Mouse (Mus musculus): Measurements from ENCODE around the gene Phrf1. TPM values are rescaled to one million over a fixed set of nuclear protein-coding genes. Genes with fewer than 3 reads are reported as not detected.

Phrf1 gene
- polyA plus RNA-seq, 1 experiment from 2014 or later: 67.1 TPM

DNA sequence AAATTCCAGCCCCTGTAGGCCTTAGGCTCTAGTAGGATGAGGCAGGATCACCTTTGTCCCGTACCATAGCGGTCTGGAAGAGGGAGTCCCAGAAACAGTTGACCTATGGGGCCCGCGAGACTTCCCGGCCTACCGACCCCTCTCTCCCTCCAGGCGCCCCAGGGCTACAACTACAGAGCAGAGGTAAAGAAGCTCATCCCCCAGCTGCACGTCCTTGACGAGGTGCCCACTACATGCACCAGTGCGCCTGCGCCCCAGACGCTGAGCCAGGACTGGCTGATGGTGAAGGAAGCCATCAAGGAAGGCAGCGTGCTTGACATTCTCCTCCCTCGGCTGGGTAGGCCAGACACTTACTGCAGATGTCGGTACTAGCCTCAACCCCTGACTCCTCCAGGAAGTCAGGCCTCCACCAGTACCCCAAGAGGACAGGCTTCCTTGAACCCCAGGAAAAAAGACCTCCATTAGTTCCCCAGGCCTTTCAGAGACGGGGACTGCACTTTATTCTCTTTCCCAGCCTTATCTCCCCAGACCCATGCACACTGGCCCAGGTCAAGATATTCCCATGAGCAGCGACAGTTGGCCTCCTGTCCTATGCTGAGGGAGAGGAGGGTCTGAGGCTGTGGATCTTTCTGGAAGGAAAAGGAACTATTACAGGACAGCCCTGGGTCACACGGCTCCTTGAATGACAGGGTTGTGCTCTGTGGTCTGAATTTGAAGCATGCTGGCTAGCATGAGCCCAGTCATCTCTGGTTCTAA, 22.2 kb upstream of the Phrf1 start:
- no peak overlapping the region for H3K9ac ChIP-seq (ENCODE audit: low read depth, low read length)
- H3K4me3 ChIP-seq (ENCODE audit: low read depth, low read length): no peak overlapping the region
- 90% methylated on average over 18 of the region's 18 CpGs for WGBS
- no peaks in the 10 kb centered on the region for H3K27me3 ChIP-seq (ENCODE audit: control insufficient read depth, insufficient read depth, low read length)
- no peak overlapping the region for H3K27ac ChIP-seq (ENCODE audit: low read depth, low read length)
- ATAC-seq (ENCODE audit: low FRiP score) (no peak), DNase-seq (ENCODE audit: low spot score) (no peak)
- no peaks in the 10 kb centered on the region for H3K36me3 ChIP-seq (ENCODE audit: control insufficient read depth, insufficient read depth, low read length)
- no peaks in the 10 kb centered on the region for H3K9me3 ChIP-seq (ENCODE audit: control insufficient read depth, low read length)
- H3K4me2 ChIP-seq (replicated peaks; ENCODE audit: low read depth, low read length): no peak overlapping the region
- H3K4me1 ChIP-seq (replicated peaks; ENCODE audit: control insufficient read depth, insufficient read depth, low read length): no peaks in the 10 kb centered on the region

DNA sequence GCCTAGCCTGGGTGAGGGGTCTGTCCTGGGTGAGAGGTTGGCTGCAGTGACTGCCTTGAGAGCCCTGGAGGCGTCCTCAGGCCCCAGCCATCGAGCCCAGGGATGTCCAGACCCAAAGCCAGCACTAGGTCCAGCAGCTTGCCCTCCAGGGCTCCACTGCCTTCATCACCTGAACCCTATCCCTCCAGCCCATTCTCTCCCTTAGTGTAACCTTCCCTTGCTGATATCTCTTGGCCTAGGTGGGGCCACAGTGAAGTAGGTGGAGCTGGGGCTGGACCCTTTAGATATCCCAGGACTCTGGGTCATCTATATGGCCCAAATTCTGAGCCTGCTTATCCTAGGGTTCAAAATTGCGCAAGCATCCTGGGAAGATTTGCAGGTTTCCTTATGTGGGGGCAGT, 19.1 kb upstream of the Phrf1 start:
- Histone ChIP-seq H3K9ac (ENCODE audit: low read depth, low read length) (no peak overlapping the region), H3K27me3 (ENCODE audit: control insufficient read depth, insufficient read depth, low read length) (no peaks in the 10 kb centered on the region), H3K27ac (ENCODE audit: low read depth, low read length) (no peak overlapping the region), H3K4me1 (replicated peaks; ENCODE audit: control insufficient read depth, insufficient read depth, low read length) (no peaks in the 10 kb centered on the region), H3K36me3 (ENCODE audit: control insufficient read depth, insufficient read depth, low read length) (no peaks in the 10 kb centered on the region), H3K9me3 (ENCODE audit: control insufficient read depth, low read length) (no peaks in the 10 kb centered on the region), H3K4me3 (ENCODE audit: low read depth, low read length) (no peak overlapping the region), H3K4me2 (replicated peaks; ENCODE audit: low read depth, low read length) (no peak overlapping the region)
- WGBS: 83% methylated on average over 3 of the region's 3 CpGs
- DNase-seq (ENCODE audit: low spot score): no peak
- ATAC-seq (ENCODE audit: low FRiP score): no peak

DNA sequence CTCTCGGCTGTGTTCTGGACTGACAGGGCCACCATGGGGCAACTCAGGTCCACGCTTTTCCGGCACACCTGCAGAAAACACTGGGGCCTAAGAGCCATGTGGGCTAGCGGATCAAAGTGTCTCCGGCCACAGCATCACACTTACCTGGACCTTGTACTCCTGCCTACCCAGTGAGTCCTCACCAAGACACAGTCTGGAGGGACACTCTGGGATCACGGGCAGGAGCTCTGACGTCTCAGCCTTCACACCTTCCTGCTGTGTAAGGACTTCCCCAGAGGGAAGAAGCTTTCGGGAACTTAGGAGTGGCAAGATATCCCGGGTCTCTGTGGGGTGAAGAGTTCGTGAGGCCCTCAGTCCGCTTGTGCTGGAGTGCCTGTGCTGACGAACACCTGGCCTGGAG, 18.4 kb upstream of the Phrf1 start:
- no peak overlapping the region for H3K27ac ChIP-seq (ENCODE audit: low read depth, low read length)
- no peak overlapping the region for H3K4me2 ChIP-seq (replicated peaks; ENCODE audit: low read depth, low read length)
- H3K9me3 ChIP-seq (ENCODE audit: control insufficient read depth, low read length): no peaks in the 10 kb centered on the region
- no peak overlapping the region for H3K9ac ChIP-seq (ENCODE audit: low read depth, low read length)
- H3K4me1 ChIP-seq (replicated peaks; ENCODE audit: control insufficient read depth, insufficient read depth, low read length): peaks cover 4% of the 10 kb centered on the region; the same call in 1 of the 2 replicates
- H3K27me3 ChIP-seq (ENCODE audit: control insufficient read depth, insufficient read depth, low read length): no peaks in the 10 kb centered on the region
- 81% methylated on average over 12 of the region's 12 CpGs for WGBS
- ATAC-seq (ENCODE audit: low FRiP score): no peak
- no peak for DNase-seq (ENCODE audit: low spot score)
- H3K36me3 ChIP-seq (ENCODE audit: control insufficient read depth, insufficient read depth, low read length): no peaks in the 10 kb centered on the region
- no peak overlapping the region for H3K4me3 ChIP-seq (ENCODE audit: low read depth, low read length)

DNA sequence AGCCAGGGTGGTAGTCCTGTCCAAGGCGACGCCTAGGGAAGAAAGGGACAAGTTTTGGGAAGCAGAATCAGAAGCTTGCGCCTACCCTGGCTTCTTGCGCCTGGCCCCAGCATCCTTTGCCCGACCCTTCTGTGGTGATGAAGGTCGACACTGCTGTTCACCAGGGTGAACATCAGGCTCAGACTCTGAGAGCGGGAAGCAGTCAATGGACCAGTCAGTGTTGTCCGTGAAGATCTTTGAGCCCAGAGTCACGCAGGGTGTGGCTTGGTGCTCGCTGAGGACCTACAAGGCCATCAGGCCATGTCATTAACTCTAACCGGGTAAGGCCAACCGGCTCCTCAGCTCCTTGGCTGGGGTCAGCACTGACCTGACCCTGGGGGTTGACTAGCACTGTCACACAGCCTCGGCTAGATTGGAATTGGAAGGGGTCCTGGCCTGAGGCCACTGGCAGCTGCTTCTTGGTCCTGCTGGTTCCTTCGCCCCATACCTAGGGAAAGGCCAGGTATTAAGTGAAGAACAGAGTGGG, 17.9 kb upstream of the Phrf1 start:
- H3K9me3 ChIP-seq (ENCODE audit: control insufficient read depth, low read length): no peaks in the 10 kb centered on the region
- ATAC-seq (ENCODE audit: low FRiP score): no peak
- H3K4me3 ChIP-seq (ENCODE audit: low read depth, low read length): no peak overlapping the region
- DNase-seq (ENCODE audit: low spot score): no peak
- no peak overlapping the region for H3K27ac ChIP-seq (ENCODE audit: low read depth, low read length)
- H3K9ac ChIP-seq (ENCODE audit: low read depth, low read length): no peak overlapping the region
- no peaks in the 10 kb centered on the region for H3K27me3 ChIP-seq (ENCODE audit: control insufficient read depth, insufficient read depth, low read length)
- H3K36me3 ChIP-seq (ENCODE audit: control insufficient read depth, insufficient read depth, low read length): no peaks in the 10 kb centered on the region
- H3K4me2 ChIP-seq (replicated peaks; ENCODE audit: low read depth, low read length): no peak overlapping the region
- H3K4me1 ChIP-seq (replicated peaks; ENCODE audit: control insufficient read depth, insufficient read depth, low read length): peaks cover 5% of the 10 kb centered on the region; the same call in 1 of the 2 replicates
- 88% methylated on average over 14 of the region's 14 CpGs for WGBS

DNA sequence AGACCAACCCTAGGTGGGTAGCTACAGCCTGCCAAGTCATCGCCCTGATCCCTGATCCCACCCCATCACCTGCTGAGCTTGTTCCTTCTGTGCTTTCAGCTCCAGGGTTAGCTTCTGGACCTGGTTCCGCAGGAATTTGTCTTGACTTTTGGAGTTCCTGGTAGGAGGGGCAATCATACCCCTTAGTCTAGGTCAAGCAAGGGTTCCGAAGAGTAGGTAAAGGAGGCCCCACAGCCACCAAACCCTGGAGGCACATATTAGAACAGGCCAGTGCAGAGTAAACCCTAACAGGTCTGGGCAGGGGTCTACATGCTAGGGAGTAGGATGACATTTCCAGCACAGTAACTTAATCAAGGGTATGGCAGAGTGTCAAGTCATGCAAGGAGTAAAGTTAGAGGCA, 15.5 kb upstream of the Phrf1 start:
- Histone ChIP-seq H3K4me1 (replicated peaks; ENCODE audit: control insufficient read depth, insufficient read depth, low read length) (peaks cover 7% of the 10 kb centered on the region; the same call in 1 of the 2 replicates), H3K36me3 (ENCODE audit: control insufficient read depth, insufficient read depth, low read length) (0 out of 2 replicates have a peak, but pooled peaks cover 4% of the 10 kb centered on the region), H3K4me2 (replicated peaks; ENCODE audit: low read depth, low read length) (no peak overlapping the region), H3K9me3 (ENCODE audit: control insufficient read depth, low read length) (no peaks in the 10 kb centered on the region), H3K9ac (ENCODE audit: low read depth, low read length) (no peak overlapping the region), H3K27me3 (ENCODE audit: control insufficient read depth, insufficient read depth, low read length) (no peaks in the 10 kb centered on the region), H3K27ac (ENCODE audit: low read depth, low read length) (no peak overlapping the region), H3K4me3 (ENCODE audit: low read depth, low read length) (no peak overlapping the region)
- 87% methylated on average over 3 of the region's 3 CpGs for WGBS
- DNase-seq (ENCODE audit: low spot score) (no peak), ATAC-seq (ENCODE audit: low FRiP score) (no peak)

DNA sequence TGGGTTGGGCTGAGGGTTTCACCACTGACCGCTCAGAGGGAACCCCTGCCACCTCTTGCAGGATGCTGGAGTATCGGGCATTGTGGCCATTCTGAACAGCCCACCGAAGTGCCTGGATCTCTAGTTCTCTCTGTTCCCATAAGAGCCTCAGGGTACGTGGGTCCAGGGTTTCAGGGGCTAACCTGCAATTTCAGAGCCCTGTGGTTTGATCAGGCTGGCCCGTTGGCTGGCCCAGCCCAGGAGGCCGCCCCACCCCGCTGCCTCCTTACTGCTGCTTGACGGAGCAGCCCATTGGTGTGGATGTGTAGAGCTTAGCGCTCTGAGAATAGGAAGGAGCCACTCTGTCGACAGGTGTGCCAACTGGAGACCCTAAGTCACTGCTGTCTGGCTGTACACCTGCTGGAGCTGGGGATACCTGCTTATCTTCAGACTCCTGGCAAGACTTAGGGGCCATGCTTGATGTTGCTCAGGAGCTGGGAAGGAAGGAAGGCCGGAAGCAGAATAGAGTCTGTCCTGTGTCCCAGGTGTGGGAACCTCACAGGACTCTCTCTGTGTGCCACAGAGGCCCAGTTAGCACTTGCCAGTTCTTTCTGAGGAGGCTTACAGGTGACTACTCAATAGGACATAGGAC, 14.9 kb upstream of the Phrf1 start, which contains the start of gene Lmntd2:
Lmntd2 (minus strand) TSS at position 476 of the 631 bp plus-strand sequence.
- 0 out of 2 replicates have a peak, but pooled peaks cover 4% of the 10 kb centered on the region for H3K36me3 ChIP-seq (ENCODE audit: control insufficient read depth, insufficient read depth, low read length)
- H3K4me3 ChIP-seq (ENCODE audit: low read depth, low read length): peak within 1 kb of the TSS; percentile 56
- 92% methylated on average over 11 of the region's 11 CpGs for WGBS
- H3K9me3 ChIP-seq (ENCODE audit: control insufficient read depth, low read length): no peaks in the 10 kb centered on the region
- peak within 1 kb of the TSS; percentile 71 for H3K9ac ChIP-seq (ENCODE audit: low read depth, low read length)
- no peaks in the 10 kb centered on the region for H3K27me3 ChIP-seq (ENCODE audit: control insufficient read depth, insufficient read depth, low read length)
- DNase-seq (ENCODE audit: low spot score): no peak
- peak within 1 kb of the TSS; percentile 96 for H3K27ac ChIP-seq (ENCODE audit: low read depth, low read length)
- no peak for ATAC-seq (ENCODE audit: low FRiP score)
- H3K4me2 ChIP-seq (replicated peaks; ENCODE audit: low read depth, low read length): peak within 1 kb of the TSS; percentile 85
- peaks cover 7% of the 10 kb centered on the region; the same call in 1 of the 2 replicates for H3K4me1 ChIP-seq (replicated peaks; ENCODE audit: control insufficient read depth, insufficient read depth, low read length)

DNA sequence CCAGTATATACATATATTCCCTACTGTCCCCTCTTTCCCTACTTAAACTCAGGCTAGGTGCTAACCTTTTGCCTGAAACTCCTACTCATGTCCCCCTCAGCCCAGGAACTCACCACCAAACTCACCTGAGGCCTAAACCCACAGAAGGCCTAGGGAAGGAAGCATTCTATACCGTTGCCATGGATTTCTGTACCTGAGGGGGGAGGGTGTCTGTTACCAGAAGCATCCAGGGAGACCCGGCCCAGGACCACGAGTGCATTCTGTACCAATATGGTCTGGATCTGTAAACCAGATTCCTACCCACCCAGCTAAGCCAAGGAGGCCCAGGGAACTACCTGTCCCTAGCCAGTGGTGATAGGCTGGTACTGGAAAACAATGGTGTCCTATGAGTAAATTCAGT, 14.3 kb upstream of the Phrf1 start:
- 84% methylated on average over 3 of the region's 3 CpGs for WGBS
- peaks cover 7% of the 10 kb centered on the region; the same call in 1 of the 2 replicates for H3K4me1 ChIP-seq (replicated peaks; ENCODE audit: control insufficient read depth, insufficient read depth, low read length)

DNA sequence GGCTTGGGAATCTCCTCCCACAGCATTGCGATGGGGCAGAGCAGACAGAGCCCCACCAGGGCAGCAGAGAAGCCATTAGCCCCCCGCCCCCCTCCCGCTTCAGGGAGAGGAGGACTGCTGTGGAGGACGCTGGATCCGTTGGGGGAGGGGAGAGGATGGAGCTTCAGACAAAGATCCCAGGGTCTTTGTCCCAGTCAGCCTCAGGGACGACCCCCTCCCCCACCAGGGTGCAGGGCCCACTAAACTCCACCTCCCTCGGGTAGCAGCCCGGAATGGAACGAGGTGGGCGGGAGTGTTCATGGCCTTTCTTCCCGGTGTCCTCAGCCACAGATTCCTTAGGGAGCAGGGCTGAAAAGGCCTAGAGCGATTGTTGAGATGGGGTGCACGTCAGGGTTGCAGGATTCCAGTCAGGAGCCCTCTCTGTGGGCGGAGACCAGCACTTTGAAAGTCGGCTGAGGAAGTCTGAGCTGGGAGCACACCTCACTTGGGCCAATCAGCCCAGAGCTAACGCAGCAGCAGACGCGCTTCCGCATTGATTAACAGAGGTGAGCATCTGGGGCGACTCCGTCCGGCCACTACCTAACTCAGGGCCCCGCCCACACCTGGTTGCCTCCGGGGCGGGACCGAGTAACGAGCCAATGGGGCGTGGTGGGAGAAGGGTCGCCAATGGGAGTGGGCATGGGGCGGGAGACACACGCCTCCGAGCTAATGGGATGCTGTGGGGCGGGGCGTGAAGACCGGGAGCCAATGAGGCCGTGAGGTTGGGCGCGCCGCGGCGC, 13.3 kb upstream of the Phrf1 start, which contains the start of gene Rassf7:
Rassf7 (plus strand) TSS at position 760 of the 779 bp plus-strand sequence.
- peak within 1 kb of the TSS; percentile 56 for H3K4me3 ChIP-seq (ENCODE audit: low read depth, low read length)
- peak within 1 kb of the TSS; percentile 96 for H3K27ac ChIP-seq (ENCODE audit: low read depth, low read length)
- no peaks in the 10 kb centered on the region for H3K27me3 ChIP-seq (ENCODE audit: control insufficient read depth, insufficient read depth, low read length)
- H3K4me1 ChIP-seq (replicated peaks; ENCODE audit: control insufficient read depth, insufficient read depth, low read length): peaks cover 7% of the 10 kb centered on the region; the same call in 1 of the 2 replicates
- peak; percentile 97 for DNase-seq (ENCODE audit: low spot score)
- H3K9ac ChIP-seq (ENCODE audit: low read depth, low read length): peak within 1 kb of the TSS; percentile 71
- H3K4me2 ChIP-seq (replicated peaks; ENCODE audit: low read depth, low read length): peak within 1 kb of the TSS; percentile 85
- WGBS: under 1% methylated on average over 41 of the region's 41 CpGs
- no peaks in the 10 kb centered on the region for H3K9me3 ChIP-seq (ENCODE audit: control insufficient read depth, low read length)
- peak; percentile 97 for ATAC-seq (ENCODE audit: low FRiP score)
- H3K36me3 ChIP-seq (ENCODE audit: control insufficient read depth, insufficient read depth, low read length): 0 out of 2 replicates have a peak, but pooled peaks cover 4% of the 10 kb centered on the region

More for the DNA sequence above, 14.3 kb upstream of the Phrf1 start:
- Histone ChIP-seq H3K27ac (ENCODE audit: low read depth, low read length) (peak overlapping the region; percentile 96), H3K9me3 (ENCODE audit: control insufficient read depth, low read length) (no peaks in the 10 kb centered on the region), H3K36me3 (ENCODE audit: control insufficient read depth, insufficient read depth, low read length) (0 out of 2 replicates have a peak, but pooled peaks cover 4% of the 10 kb centered on the region), H3K4me2 (replicated peaks; ENCODE audit: low read depth, low read length) (no peak overlapping the region), H3K4me3 (ENCODE audit: low read depth, low read length) (no peak overlapping the region; the same call in 1 of the 2 replicates), H3K9ac (ENCODE audit: low read depth, low read length) (no peak overlapping the region), H3K27me3 (ENCODE audit: control insufficient read depth, insufficient read depth, low read length) (no peaks in the 10 kb centered on the region)
- ATAC-seq (ENCODE audit: low FRiP score) (no peak), DNase-seq (ENCODE audit: low spot score) (no peak)
